22 mouse cellular contexts compared by ENCODE assay signal in genomic region chr19:53668821-53669220, GRCm38 (mm10). TPM values are rescaled to one million over a fixed set of nuclear protein-coding genes. Genes with fewer than 3 reads are reported as not detected.
"Had no signal": no experiment of that assay in that cellular context is flagged by ENCODE, and none has a peak within 500 bp of the region (broad histone marks: within the 10 kb centered on the region; RNA-seq: fewer than 3 reads in every experiment).

No protein-coding gene starts in this region.

- H3K27ac ChIP-seq: lung, embryonic 15.5 days; macrophage; midbrain, embryonic 10.5 days; midbrain, embryonic 12.5 days; neural tube, embryonic 13.5 days; neural tube, embryonic 15.5 days had no signal

- H3K9ac ChIP-seq: liver, postnatal 0 days; lung, embryonic 15.5 days; midbrain, embryonic 12.5 days; neural tube, embryonic 13.5 days; neural tube, embryonic 15.5 days had no signal

- H3K36me3 ChIP-seq: lung, embryonic 15.5 days; midbrain, embryonic 10.5 days; midbrain, embryonic 12.5 days; neural tube, embryonic 13.5 days; neural tube, embryonic 15.5 days had no signal

- H3K4me3 ChIP-seq: lung, embryonic 15.5 days; midbrain, embryonic 10.5 days; midbrain, embryonic 12.5 days; myocyte; neural tube, embryonic 13.5 days; neural tube, embryonic 15.5 days had no signal

- H3K9me3 ChIP-seq: lung, embryonic 15.5 days; midbrain, embryonic 10.5 days; midbrain, embryonic 12.5 days; neural tube, embryonic 13.5 days; neural tube, embryonic 15.5 days had no signal

- DNase-seq: liver, postnatal 0 days; lung, adult 2 months; lung, postnatal 14 days; lung, postnatal 36 days; midbrain, embryonic 14.5 days; retina, postnatal 1 day; right cerebral cortex, adult 18-20 months; right cerebral cortex, postnatal 25 days; right cerebral cortex, postnatal 4 days; spleen, adult 18-20 months; thymus, adult 18-20 months; thymus, postnatal 14 days; thymus, postnatal 36 days had no signal

- ATAC-seq: liver, postnatal 0 days; lung, postnatal 0 days; midbrain, embryonic 16.5 days had no signal

- H3K4me2 ChIP-seq: lung, embryonic 15.5 days; midbrain, embryonic 12.5 days; neural tube, embryonic 13.5 days; neural tube, embryonic 15.5 days had no signal

RNA-seq across cellular contexts. Expression of gene Rbm20, which starts 8.3 kb away (rescaled TPM):
- polyA plus RNA-seq: macrophage had no signal
